Mouse (Mus musculus) c-Kit-negative CD71-positive TER-119-positive erythroid progenitor cells, embryonic 14.5 days (primary cell): ENCODE results near the gene Spns3.
"Not testable (repeated sequence)": the region's sequence is repeated elsewhere in the genome, so short reads cannot be mapped to it uniquely, and the experiment has no call there.

Experiments
- DNase-seq: peaks from one replicate; pipeline ENCODE4 v3.0.0-alpha.2; 2013; ENCODE audit warnings: low read depth, low spot score

Spns3 gene

DNA sequence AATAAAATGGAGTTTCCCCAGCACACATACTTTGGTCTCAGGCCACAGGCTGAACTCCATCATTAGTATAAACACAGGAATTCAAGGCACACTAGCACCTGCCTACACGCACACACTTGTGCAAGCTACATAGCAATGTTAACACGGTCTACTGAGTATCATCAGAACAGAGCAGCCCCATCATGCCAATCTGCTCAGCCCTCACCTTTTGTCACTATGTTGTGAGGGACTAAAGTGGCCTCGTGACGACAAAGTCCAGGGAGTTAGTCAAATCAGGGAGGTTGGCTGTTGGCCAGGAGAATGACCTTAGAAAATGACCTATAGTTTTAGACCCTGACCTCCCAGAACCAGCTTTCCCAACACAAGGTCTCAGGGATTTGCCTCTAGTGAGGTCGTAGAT lies 7.8 kb upstream of the Spns3 start:
- DNase-seq: no peak

DNA sequence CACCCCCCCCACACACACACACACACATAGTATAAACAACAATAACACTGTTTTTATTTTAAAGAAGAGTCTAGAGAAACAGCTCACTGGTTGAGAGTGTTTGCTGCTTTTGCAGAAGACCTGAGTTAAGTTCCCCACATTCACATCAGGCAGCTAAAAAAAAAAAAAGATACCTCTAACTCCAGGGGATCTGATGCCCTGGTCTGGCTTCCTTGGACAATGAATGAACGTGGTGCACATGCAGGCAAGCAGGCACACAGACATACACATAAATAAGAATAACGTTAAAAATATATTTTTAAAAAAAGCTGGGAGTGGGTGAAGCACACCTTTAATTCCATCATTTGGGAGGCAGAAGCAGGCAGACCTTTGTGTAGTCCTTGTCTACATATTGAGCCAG lies 6.6 kb upstream of the Spns3 start:
- DNase-seq: no peak

DNA sequence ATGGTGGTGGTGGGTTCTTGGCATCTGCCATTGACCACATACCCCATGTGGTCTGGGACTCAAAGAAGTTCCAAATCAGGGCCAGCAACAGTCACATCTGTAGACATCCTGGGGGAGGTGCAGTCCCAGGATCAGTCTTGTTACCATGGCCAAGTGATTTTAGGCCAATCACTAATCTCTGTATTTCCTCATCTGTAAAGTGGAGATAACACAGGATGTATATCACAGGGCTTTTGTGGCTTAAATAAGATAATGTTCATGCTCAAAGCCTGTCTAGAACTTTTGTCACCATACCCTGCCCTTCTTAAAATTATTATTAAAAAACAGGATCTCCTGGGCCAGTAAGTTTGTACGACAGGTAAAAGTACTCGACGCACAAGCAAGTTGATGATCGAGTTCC lies 6.2 kb upstream of the Spns3 start:
- no peak for DNase-seq

DNA sequence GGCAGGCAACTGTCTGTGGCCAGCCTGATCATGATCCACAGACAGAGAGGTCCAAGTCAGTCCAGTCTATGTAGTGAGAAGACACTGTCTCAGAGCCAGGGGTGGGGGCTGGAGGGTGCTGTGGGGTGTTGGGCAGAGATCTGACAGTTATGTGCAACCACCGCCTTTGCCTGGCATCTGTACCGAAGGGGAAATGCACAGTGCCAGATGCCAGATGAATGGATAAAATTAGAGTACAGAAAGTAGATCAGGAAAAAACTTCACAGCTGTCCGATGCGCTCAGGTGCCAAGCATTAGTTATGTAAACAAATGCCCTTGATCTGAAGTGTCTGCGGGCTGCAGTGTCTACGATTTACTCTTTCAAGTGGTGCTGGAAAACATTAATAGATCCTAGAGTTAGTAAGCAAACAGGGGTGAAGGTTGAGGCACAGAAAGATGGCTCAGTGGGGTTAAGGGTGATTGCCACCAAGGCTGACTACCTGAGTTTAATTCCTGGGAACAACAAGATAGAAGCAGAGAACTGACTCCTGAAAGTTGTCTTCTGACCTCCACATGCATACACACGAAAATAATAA lies 1.3 kb upstream of the Spns3 start:
- no peak for DNase-seq

DNA sequence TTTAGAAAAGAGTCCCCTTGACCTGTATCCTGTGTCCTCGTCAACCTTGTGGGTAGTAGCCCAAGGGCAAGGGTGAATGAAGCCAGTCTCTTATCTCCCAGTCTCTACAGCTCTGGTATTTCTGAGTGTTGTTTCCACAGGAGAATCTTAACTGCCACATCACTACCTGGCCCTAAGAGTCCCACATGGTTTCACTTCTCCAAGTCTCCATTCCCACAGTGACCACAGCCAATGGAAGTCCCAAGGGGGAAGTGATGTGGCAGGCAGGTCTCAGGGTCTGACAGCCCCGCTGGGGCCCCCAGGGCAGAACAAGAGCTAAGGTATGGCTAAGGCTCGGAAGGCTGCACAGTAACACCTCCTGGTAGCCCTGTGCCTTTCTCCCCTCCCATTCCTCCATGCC lies 3.1 kb downstream of the Spns3 start:
- DNase-seq: no peak

DNA sequence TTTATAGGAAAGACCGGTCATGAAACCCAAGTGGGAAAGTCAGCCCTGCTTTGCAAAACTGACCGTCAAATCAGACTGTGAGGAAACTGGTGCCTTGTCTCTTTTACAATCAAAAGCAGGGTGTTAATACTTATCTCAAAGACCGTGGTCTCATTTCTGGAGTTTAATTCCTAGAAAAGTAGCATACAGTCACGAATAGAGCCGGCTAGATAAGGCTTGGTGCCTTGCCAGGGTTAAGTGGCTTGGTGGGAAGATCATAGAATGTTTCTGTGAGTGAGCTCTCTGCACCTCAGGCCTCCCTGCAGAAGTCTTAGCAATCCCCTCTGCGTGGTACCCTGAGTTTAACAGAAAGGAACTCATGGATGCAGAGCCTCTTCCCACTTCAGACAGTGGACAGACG lies 5.6 kb downstream of the Spns3 start:
- DNase-seq: no peak

DNA sequence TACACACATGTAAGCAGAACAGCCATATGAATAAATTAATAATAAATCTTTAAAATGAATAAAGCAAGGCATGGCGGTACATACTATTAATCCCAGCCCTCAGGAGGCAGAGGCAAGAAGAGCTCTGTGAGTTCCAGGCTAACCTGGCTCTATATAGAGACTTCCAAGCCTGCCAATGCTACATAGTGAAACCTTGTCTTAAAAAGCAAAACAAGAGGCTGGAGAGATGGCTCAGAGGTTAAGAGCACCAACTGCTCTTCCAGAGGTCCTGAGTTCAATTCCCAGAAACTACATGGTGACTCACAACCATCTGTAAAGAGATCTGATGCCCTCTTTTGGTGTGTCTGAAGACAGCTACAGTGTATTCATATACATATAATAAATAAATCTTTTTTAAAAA lies 6.6 kb downstream of the Spns3 start:
- not testable (repeated sequence) for DNase-seq

DNA sequence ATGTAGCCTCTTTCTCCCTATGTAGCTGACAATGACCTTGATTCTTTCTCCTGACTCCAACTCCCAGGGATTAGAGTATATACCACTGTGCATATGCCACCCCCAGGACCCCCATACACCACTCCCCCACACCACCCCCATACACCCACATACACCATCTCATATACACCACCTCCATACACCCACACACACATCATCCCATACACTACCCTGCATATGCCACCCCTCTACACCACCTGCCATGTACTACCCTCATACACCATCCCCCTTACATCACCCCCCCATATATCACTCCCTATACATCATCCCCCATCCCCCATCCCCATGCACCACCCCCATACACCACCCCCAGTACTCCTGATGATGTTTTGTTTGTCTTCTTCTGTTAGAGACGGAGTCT lies 7.7 kb downstream of the Spns3 start:
- DNase-seq: no peak

DNA sequence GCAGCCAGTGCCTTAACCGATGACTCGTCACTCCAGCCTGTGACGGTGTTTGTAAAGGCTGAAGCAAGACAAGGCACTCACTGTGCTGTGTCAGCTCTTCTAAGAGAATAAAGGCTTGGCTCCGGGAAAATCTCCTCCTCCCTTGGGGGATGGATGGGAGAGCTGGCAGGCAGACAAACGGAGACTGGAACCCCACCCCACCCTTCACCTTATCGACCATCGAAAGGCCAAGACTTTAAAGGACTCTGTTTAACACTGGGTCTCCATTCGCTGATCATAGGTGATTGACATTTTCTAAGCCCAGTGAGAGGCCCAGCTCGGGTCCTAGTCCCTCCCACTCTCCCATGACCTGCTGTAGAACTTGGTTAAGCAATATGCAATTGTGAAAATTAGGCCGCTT lies 8.4 kb downstream of the Spns3 start:
- DNase-seq: no peak

DNA sequence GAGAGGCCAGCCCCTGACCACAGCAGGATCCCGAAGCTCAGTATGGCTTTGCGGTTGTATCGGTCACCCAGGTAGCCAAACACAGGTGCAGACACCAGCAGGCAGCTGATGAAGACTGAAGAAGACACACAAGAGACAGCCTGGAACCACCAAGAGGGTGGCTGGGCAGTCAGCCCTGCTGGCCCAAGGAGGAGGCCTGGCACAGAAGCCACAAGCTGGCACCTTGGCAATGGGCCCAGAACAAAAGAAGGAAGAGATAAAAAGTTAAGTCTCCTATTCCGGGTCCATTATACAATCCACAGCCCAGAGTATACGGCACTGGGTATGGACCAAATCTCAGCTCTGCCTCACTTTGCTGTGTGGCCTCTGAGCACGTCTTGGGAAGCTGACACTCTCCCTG lies 9.9 kb downstream of the Spns3 start:
- DNase-seq: no peak

DNA sequence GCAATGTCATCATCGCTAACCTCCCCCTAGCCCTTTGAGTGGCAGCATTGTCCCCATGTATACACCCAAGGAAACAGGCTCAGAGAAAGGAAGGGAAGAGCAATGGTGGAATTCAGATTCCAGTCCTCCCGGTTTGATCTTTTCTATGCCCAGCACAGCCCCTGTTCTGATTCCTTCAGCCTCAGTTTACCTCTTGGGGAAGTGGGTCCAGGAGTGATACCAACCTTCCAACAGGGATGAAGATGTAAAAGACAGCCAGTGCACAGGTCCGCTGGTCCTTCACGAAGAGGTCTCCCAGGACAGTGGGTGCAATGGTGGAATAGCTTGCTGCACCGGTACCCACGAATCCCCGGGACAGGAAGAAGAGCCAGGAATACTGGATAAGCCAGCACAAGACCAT lies 11.5 kb downstream of the Spns3 start:
- DNase-seq: no peak

DNA sequence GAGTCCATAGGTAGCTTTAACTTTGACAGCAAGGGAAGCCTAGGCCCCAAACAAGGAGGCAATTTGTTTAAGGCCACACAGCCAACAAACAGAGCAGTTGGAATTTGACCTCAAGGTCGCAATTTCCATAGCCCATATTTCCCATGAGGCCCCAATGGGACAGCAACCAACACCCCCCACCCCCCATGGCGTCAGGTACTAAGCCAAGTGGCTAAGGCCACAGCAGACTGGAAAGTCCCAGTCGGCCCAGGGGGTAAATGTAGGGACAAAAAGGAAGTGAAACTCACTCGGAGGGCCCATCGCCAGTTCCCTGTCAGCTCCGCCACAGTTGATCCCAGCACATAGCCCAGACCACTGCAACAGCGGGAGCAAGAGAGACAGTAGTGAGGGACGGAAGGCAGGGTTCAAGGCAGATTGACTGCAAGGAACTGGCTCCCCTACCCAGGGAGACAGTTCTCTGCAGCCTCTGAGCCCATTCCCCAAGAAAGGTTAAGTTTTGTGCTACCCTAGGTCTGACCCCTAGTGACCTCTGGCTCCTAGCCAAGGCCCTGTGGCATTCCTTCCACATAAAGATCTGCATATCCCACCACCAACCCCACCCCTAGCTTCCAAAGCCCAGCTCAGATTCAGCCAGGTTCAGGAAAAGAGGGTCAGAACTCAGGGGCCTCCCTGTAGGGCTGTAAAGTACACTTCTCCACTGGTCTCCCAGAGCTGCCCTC lies 12.1 kb downstream of the Spns3 start:
- no peak for DNase-seq

DNA sequence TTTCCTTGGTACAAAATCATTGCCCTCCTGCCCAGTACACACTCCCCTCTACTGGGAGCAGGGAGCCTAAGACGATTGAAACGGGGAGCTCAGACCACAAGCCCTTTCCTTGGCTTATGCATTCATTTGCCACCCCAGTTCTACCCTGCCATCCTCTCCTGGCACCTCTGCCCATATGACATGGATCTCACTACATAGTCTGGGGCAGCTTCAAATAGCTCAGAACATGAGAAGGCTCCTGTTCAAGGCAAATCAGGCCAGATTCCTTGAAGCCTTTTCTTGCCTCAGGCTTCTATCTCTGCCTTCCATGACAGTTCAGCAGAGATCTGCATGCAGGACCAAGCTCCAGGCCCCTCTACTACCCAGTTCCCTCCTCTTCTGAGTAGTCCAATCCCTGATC lies 12.8 kb downstream of the Spns3 start:
- DNase-seq: no peak

DNA sequence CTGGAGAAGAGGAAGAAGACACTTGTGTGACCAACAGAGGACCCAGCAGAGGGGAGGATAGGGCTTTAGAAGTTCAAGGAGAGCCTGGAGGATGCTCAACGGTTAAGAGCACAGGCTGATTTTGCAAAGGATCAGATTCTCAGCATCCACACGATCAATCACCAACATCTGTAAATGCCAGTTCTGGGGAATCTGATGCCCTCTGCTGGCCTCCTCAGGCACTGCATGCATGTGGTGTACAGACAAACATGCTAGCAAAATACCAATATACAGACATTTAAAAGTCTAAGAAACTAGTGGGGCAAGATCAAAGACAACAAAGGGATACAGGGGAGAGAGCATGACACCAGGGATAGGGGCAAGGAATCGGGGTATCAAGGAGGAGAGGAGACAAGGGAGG lies 14.8 kb downstream of the Spns3 start:
- DNase-seq: peak; percentile 16

DNA sequence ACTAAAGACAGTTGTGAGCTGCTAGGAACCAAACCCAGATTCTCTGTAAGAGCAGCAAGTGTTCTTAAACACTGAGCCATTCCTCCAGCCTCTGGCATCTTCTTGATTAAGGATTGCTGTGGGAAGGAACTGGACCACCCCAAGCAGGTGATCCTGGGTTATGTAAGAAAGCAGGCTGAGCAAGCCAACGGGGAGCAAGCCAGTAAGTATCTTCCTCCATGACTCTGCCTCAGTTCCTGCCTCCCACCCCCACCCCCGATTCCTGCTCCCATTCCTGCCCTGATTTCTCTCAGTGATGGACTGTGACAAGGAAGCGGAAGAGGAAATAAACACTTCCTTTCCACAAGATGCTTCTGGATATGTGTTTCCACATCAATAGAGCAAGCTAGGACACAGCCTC lies 17.4 kb downstream of the Spns3 start:
- no peak for DNase-seq

DNA sequence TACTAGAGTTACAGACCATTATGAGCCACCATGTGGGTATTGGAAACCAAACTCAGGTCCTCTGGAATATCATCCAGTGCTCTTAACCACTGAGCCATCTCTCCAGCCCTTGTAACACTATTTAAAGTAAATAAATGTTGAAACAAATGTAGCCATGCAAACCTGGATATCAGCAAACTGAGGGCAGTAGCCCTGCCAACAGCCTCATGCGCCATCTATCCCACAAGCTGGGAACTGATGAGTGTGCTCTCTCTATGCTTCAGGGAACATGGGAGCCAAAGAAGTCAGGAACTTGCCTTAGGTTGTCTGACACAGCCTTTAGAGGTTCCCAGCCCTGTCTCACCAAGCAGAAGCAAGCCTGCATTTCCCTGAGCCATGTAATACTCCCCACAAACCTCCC lies 18.7 kb downstream of the Spns3 start:
- no peak for DNase-seq

DNA sequence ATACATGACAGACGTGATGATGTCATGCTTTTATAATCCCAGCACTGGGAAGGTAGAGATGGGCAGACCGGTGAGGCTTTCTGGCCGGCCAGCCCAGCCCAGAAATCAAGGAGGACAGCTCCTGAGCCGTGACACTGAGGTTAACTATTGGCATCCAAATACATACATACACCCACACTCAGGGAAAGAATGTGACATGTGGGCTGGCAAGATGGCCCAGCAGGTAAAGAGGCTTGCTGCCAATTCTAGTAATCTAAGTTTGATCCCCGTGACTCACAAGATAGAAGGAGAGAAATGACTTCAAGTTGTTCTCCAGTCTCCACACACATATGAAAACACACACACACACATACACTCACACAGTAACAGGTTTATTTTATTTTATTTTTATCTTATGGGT lies 19.2 kb downstream of the Spns3 start:
- DNase-seq: no peak

DNA sequence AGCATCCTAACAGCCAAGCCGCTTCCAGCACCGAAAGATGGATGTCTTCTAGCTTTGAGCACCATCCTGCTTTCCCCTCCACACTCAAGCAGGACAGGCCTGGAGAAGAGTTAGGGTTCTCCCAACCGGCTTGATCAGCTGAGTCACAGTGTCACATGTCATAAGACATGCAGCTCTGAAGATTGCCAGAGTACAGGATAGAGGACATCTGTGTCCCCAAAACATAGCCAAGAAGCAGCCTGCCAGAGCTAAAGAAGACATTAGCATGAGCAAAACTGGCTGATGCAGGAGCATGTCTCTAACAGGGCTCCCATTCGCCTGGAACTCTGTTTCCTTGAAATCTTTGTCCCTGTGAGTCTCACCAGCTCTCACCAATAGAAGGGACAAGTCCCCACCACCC lies 24.1 kb downstream of the Spns3 start:
- DNase-seq: no peak

DNA sequence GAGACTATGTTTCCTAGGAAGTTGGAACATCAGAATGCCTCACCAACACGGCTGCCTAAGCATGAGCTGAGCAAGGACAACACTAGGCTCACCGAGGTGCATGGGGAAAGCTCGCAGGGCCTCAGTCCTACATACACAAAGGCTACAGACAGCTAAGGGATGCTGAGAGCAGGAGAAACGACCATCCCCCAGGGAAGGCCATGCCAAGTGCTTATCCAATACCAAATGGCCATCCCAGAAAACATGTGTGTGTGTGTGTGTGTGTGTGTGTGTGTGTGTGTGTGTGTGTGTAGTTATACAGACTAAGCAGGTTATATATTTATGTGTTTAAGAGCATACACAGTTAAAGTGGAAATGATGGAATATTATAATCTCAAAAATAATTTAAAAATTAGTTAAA lies 26.6 kb downstream of the Spns3 start:
- no peak for DNase-seq

DNA sequence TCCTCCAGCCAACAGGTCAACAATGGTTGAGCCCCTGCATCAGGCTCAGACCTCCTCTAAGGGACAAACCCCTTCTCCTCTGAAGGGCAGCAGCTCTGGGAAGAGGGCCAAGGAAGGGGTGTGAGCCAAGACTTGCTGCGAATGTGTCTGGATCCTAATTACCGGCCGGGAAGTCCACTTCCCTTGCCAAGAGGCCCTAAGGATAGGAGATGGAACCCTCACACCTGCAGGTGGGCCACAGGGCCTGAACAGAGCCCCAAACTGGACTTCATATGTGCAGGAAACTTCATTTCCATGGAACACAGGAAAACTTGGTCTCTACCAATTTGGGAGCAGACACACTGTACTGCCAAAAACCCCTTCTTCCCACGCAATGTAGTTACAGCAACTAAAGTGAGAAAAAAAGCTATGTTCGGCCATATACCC lies 27.7 kb downstream of the Spns3 start:
- DNase-seq: no peak

DNA sequence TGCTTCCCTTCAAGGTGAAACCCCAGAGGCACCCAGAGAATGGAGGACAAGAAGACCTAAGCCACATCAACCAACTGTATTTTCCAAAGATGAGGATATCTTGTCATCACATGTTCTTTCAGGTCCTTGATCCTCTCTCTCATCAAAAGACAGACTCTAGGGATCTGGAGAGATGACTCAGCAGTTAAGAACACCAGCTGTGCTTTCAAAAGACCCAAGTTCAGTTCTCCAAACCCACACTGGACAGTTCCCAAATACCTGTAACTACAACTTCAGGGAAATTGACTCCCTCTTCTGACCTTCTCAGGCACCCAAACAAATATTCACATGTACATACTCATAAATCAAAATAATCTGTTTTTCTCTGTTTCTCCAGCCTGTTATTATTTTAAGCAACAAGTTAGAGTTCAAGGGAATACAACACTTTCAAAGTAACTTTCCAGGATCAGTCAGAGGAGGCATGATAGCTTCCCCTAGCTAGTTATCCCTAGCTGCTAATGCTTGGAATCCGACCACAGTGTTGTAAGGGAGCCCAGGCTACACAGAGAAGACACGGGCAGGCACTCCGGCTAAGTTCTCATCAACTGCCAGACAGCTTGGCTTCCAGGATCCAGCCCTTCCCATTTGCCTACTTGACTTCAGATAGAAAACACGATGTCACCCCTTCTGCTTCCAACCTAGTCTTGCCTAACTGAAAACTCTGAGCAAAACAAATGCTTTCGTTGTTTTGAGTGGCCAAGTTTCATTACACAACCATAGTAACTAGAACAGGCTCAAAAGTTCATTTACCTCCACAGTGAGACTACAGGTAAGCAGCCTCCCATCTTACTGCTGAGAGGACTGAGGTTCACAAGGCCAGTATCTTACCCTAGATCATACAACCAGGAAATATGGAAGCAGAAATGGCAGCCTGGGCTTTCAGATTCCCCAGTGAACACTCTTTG lies 28.4 kb downstream of the Spns3 start:
- DNase-seq: no peak

DNA sequence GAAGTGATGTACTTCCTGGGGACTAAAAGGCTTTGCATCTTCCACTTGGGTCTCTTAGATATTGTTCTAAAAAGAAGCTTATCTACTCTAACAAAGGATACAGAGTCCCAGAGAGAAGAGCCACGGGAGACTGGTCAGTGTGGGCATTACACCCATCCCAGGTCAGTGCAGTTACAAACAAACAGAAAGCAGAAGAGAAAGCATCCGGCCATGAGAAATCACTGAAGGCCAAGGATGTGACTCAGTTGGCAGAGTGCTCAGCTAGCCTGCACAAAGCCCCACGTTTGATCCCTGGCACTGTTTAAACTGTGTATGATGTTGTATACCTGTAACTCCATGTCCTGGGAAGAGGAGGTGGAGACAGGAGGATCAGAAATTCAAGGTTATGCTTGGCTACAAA lies 30.4 kb downstream of the Spns3 start:
- no peak for DNase-seq

DNA sequence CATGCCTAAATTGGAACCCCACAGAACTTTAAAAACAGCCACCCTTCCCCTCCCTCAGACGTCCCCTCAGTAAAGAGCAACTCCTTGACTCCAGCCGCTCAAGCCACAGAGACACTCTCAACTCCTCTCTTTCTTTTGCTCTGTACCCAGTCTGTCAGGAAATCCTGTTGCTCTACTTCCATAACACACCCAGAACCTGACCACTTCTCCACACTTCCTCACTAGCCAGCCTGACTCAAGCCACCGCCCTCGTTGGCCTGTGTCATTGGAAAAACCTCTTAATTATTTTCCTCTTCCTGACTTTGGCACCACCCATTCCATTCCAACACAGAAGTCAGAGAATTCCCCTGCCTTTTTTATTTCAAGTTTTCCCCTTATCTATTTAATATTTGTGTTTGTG lies 31.1 kb downstream of the Spns3 start:
- DNase-seq: no peak
